Mouse (Mus musculus) ES-Bruce4 (cell line): ENCODE measurements around the gene Klb.
"Not testable (repeated sequence)": the region's sequence is repeated elsewhere in the genome, so short reads cannot be mapped to it uniquely, and the experiment has no call there.

ENCODE experiments used
- CTCF ChIP-seq: IDR thresholded peaks from one replicate; pipeline ENCODE4 v1.8.1; 2011; ENCODE audit warnings: low read depth, low read length
- EP300 ChIP-seq: IDR thresholded peaks from 2 replicates; pipeline ENCODE4 v1.6.1; 2011; ENCODE audit warnings: low read depth, low read length; ENCODE audit not compliant: insufficient read depth
- POLR2A ChIP-seq: IDR thresholded peaks from one replicate; pipeline ENCODE4 v1.8.1; 2011; ENCODE audit warnings: low read length; ENCODE audit not compliant: insufficient read depth

DNA sequence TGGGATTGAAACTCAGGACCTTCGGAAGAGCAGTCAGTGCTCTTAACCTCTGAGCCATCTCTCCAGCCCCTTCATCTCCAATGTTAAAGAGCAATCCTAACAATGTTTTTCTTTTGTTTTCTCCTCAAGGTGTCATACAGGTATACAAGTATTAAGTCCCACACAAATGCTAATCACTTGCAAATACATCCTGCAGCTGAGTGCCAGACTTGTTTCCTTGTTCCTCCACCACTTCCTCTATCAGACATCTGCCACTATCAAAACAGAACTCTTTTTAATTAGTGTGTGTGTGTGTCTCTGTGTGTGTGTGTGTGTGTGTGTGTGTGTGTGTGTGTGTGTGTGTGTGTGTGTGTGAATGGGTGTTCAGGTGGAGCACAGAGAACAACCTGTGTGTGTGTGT is 48.5 kb upstream of the Klb start:
- not testable (repeated sequence) for TF ChIP-seq CTCF, POLR2A, EP300
